Mouse (Mus musculus): ENCODE results near the gene Agbl4.

Agbl4 gene

GRCm38 (mm10) chr4:111579115-111579862 lies 1181.8 kb downstream of the Agbl4 start:
- DNase-seq (ENCODE audit: low read depth, low spot score), result no peak

- DNase-seq (ENCODE audit: low read depth, low spot score), result no peak
These were observed 1182.4 kb downstream of the Agbl4 start for GRCm38 (mm10) chr4:111579863-111580224.

DNA sequence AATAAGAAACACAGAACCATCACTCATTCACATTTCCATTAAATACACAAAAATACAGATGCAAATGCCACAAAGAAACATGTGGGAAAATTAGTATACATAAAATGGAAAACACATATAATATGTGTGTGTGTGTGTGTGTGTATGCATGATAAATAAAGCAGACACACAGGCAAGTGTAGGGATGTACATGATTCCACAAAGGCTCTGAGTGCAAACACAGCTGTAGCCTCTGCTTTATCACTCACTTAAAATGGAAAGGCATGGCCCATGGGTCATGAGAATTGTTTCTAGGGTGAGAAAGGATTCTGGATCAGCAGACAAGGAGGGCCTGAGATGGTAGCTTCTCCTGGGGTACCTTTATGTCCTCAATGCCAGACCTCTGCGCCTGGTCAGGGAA lies 1182.8 kb downstream of the Agbl4 start:
- no peak for DNase-seq (ENCODE audit: low read depth, low spot score)

GRCm38 (mm10) chr4:111583562-111584237 lies 1186.2 kb downstream of the Agbl4 start:
- no peak for DNase-seq (ENCODE audit: low read depth, low spot score)

GRCm38 (mm10) chr4:111584286-111584685 lies 1186.8 kb downstream of the Agbl4 start:
- DNase-seq (ENCODE audit: low read depth, low spot score), result no peak

GRCm38 (mm10) chr4:111588211-111588610 lies 1190.8 kb downstream of the Agbl4 start:
- no peak for DNase-seq (ENCODE audit: low read depth, low spot score)

DNA sequence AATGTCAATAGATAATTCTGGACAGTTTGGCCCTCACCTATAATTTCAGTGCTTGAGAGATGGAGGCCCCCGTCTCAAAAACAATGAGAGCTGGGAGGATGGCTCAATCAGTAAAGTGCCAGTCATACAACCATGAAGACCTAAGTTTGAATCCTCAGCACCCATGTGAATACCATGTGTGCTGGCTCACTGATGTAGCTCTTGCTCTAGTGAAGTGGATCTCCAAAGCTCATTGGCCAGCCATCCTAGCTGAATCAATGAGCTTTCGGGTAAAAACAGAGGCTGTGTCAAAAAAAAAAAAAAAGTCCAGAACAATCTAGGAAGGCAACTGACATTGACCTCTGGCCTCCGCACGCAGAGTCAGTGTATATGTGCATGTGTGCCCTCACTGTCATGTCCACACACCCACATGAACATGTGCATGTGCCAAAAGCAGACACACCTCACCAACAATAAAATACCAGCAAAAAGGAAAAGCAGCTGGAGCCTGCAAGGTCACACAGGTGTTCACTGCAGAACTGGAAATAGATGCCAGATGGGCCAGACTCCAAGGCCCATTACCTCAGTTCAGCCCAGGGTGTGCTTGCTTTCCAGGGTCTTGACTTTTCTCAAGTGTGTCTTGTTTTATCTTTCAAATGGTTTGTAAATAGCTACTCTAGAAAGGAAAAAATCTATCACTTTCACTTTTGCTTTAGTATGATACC lies 1192.2 kb downstream of the Agbl4 start:
- no peak for DNase-seq (ENCODE audit: low read depth, low spot score)

DNA sequence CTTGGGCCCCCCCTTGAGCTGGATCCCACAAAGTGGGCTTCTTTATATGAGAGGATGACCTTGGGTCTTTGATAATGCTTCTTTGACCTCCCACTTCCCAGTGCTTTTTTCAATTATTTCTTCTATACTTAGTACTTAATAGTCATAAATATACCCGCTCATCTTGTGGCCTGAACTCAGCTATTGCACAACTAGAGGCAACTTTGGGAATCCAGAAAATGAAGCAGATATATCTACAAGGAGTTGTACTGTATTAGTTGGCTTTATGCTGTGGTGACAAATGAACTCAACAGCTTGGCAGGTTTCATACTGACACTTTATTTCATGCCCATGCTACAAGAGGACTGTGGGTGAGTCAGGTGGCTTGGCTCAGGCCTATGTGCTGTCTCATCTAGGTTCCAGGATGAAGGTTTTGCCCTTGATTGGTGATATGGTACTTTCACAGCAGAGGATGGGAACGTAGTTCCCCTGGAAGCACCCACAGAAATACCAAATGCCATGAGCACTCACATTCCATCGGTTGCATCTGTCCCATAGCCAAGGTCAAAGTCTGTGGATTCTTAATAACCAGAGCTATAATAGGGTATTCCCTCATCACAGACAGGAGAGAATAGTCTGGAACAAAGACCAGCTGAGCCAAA lies 1197.3 kb downstream of the Agbl4 start:
- no peak for DNase-seq (ENCODE audit: low read depth, low spot score)

DNA sequence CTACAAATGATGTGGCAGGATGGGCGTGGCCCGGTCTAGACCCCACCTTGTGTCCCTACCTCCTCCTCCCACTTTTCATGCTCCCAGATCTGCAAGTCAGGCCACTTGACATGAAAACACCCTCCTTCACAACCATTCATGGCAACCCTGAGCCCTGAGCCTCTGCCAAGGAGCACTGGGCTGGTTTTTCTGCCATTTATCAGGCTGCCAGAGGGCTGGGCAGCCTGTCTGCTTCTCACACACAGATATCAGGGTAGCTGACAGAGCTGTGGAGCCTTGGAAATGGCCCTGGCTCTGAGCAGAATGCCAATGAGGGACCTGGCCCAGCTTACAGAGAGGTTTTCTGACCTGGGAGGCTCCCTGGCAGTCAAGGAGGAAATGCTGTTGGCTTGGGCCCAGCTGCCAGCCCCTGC lies 1199.8 kb downstream of the Agbl4 start:
- no peak for DNase-seq (ENCODE audit: low read depth, low spot score)

GRCm38 (mm10) chr4:111597986-111598385 lies 1200.5 kb downstream of the Agbl4 start:
- no peak for DNase-seq (ENCODE audit: low read depth, low spot score)

DNA sequence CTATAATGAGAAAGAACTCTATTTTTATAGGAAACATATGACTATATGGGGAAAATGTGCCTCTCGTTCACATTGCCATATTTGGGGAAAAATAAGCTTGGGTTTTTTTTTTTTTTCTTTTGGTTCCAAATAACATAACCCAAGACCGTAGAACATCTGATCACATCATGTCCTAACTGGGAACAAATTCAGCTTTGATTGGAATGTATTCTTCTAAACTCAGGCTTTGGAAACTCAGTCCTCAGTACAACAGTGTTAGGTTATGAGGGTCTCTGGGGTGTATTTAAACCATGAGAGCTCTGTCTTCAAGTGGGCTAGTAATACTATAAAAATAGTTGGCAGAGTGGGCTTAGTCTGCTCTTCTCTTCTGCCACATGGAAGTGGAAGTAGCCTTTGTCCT lies 1205.7 kb downstream of the Agbl4 start:
- DNase-seq (ENCODE audit: low read depth, low spot score), result no peak

DNA sequence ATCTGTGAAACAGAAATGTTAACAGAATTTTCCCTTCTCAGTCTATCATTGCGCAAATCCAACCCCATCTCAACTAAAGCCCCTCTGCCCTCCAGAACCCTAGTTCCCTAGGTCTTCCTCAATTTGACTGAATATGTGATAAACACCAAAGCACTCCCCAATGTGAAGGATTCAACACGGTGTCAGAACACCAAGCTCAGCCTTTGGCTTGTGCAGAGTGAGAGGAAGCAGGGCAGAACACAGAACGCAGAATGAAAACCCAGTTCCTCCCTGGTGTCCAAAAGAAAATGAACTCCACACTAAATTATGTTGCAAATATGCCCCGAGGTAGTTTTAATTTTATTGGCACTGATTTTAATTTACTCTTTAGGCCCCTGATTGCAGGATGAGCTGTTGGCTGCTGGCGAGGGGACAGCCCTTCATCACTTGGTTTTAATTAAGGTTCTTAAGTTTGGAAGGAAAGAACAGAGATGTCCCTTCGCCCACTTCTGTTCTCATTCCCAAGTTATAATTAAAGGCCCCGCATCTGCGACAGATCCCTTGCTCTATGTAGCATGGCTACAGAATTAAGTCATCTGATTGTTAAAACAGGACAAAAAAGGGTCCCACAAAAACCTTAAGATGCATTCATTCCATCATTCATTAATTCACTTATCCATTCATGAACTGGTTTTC lies 1210.5 kb downstream of the Agbl4 start:
- DNase-seq (ENCODE audit: low read depth, low spot score), result no peak

DNA sequence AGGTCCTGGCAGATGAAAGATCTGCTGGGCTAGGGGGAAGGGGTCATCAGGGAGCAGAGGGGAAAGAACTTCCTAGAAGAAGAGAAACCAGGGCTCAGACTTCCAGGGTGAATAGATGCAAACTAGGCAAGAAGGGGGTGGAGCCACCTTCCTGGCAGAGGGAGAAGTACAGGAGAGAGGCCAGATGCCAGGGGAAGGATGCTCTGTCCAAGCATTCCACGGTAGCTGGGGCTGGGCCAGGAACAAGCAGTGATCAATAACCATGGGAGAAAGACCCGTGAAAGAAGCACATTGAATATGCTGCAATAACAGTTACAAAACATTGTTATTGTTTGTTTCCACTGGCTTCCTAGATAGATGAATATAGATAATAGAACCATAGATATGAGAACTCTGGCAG lies 1224.4 kb downstream of the Agbl4 start:
- no peak for DNase-seq (ENCODE audit: low read depth, low spot score)

DNA sequence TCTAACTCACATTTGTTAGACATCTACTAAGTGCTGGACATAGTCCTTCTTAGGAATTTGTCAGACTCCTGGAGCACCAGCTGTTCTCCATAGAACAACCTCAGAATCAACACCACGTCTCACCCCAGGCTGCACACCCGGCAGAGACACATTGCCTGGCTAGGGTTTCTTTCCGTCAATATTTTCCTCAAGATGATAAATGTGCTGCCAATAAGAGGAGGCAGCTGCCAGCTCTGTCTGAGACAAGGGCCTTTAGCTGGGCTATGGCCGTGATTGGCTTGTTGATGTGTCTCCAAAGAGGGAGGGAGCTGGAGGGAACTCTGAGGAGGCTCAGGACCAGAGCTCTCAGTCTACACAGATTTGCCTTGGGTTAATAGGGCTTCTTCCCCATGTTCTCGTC lies 1227.5 kb downstream of the Agbl4 start:
- DNase-seq (ENCODE audit: low read depth, low spot score), result no peak

GRCm38 (mm10) chr4:111626118-111626830 lies 1228.8 kb downstream of the Agbl4 start:
- peak; percentile 60 for DNase-seq (ENCODE audit: low read depth, low spot score)

- DNase-seq (ENCODE audit: low read depth, low spot score), result no peak
These were observed 1235.2 kb downstream of the Agbl4 start for GRCm38 (mm10) chr4:111632615-111633014.

- no peak for DNase-seq (ENCODE audit: low read depth, low spot score)
These were observed 1238.2 kb downstream of the Agbl4 start for GRCm38 (mm10) chr4:111635538-111636124.

DNA sequence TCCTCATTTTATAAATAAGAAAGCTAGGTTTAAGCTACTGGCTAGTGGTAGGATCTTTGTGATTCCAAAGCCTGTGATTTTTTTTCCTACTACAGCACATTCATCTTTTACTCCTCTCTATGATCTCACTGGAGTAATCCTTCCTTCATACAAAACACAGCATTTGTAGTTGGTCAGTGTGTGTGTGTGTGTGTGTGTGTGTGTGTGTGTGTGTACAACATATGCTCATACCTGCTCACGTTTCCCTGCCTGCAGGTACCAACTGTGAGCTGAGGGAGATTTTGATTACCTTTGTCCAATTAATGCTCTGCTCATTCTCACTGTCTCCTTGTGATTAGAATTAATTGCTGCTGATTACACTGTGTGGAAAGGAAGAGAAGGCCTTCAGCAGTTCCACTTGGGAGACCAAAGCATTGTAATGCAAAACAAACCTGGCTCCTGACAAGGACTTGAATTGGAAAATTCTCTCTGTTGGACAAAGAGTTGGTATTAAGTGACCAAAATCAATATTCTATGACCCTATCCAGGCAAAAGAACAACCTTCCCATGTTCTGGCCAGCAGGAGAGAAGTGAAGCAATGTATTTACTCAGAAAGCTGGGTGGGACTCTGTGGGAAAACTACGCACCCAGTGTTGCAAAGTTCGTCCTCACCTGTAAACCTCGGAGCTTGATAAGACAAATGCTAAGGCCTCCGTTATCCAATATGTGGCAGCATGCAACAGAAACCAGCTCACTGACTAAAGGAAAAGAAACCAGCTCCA lies 1241.7 kb downstream of the Agbl4 start:
- no peak for DNase-seq (ENCODE audit: low read depth, low spot score)

DNA sequence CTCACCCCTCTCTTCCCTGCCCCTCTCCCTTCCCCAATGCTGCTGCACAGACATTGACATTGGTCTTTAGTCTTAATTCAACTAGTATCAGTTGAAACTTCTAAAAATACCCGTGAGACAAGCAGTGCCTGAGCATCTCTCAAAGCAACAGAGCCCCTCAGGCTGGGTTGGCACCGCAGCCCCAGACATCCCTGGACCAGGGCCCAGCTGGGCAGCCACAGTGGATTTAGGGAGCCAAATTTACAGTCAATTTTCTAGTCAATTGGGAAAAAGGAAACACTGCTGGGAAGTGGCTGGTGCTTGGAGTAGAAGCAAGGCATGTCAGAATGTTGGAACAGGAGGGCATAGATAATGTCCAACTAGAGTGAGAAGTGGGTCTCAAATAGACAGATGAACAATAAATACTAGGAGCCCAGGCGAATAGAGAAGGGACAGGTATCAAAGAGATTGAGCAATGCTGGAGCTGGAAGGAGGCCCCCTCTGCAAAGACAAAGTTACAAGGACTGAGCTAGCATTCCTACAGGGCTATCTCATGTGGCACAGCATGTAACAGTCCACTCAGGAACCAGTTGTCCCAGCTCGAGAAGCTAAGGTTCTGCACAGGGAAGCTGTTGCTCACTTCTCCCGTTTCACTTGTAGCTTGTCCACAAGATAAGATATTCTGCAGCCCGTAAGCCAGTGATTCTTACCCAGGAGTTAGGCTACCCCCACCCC lies 1247.8 kb downstream of the Agbl4 start:
- no peak for DNase-seq (ENCODE audit: low read depth, low spot score)
